Mouse (Mus musculus): ENCODE measurements around the gene Olfr628. TPM values are rescaled to one million over a fixed set of nuclear protein-coding genes. Genes with fewer than 3 reads are reported as not detected.

The Olfr628 gene
- polyA plus RNA-seq (2014; fragmentation: Illumina TruSeq; extraction: RNeasy Lipid Tissue Mini Kit (QIAGEN cat#74804); ENCODE audit: low read depth, low replicate concordance), result not detected

DNA sequence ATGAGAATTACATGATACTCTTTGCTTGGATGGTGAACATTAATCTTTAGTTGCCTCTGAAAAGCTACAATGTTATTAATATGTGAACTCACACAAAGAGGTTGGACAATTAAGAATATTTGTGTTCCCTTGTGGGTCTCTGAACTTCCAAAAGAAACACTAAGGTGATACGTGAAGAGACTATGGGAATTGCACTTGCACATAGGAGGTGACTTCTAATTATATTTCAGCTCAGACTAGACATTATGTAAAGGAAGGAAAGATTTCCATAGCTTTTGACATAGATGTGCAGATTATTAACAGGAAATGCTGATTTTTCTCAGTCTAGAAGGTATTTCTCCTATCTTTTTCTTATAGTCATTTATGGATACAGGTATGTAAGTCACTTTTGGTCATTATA lies at the start of gene Olfr628:
Gene Olfr628 (plus strand): TSS at position 301 of the 400 bp plus-strand sequence.

DNA sequence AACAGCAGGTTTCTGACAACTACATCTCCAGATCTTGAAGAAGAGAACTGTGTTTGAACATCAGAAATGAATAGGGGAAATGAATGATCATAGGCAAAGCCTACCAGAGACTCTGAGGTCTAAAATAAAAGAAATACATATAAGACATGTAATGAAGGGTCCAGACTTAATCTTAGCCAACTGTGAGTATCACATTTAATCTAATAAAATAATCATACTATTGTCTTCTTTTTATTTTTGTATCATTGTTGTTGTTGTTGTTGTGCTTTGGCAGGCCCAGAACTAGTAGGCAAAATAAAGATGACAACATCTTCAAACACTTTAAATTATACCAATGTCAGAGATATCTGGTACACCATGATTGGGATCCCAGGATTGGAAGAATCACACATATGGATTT lies 47.8 kb upstream of the Olfr628 start, which contains the start of gene Olfr625-ps1:
Gene Olfr625-ps1 (plus strand): TSS at position 301 of the 400 bp plus-strand sequence.

DNA sequence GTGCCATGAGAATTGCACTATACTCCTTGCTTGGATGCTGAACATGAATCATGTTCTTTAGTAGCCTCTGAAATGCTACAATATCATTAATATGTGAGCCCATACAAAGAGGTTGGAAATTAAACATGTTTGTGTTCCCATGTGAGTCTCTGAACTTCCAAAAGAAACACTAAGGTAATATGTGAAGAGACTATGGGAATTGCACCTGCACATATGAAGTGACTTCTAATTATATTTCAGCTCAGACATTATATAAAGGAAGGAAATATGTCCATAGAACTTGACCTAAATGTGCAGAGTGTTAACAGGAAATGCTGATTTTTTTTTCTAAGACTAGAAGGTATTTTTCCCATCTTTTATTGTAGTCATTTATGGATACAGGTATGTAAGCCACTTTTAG lies 15.8 kb upstream of the Olfr628 start, which contains the start of gene Olfr243:
Gene Olfr243 (plus strand): TSS at position 301 of the 400 bp plus-strand sequence.

DNA sequence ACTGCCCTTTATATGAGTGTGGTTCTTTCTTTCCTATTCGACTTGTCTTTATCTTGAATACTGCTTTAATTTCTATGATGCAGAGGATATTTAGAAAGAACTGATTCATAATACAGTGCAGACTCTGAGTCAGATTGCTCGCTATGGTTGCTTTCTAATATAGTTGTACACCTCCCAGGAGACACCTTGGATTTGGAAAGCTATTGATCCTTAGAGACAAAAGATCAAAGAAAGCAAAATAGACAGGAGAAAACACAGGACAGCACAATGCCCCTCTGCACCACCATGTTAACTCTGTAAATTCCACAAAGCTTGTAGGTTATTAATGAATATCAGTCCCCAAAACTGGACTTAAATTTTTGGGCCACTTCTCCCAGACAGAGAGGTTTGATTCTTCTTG lies 14.7 kb downstream of the Olfr628 start, which contains the start of gene Olfr629:
Gene Olfr629 (minus strand): TSS at position 101 of the 400 bp plus-strand sequence.

DNA sequence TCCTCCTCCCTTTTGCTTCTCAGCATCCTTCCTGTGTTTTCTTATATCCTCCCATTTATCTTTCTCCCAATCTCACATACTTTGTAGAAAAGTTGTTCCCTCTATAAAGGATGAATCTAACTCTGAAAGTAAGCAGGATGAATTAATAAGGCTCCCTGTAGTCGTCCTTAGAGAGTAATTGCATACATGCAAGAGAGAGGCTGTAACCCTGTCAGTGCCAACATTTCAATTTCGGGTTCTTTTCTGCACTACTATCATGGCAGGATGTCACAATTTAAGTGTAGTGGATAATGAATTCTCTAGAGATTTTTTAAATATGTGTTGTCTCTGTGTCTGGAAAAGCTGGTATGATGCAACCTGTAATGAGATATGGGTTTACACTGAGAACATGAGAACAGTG lies 27.1 kb downstream of the Olfr628 start, which contains the start of gene Olfr630:
Gene Olfr630 (minus strand): TSS at position 101 of the 400 bp plus-strand sequence.

DNA sequence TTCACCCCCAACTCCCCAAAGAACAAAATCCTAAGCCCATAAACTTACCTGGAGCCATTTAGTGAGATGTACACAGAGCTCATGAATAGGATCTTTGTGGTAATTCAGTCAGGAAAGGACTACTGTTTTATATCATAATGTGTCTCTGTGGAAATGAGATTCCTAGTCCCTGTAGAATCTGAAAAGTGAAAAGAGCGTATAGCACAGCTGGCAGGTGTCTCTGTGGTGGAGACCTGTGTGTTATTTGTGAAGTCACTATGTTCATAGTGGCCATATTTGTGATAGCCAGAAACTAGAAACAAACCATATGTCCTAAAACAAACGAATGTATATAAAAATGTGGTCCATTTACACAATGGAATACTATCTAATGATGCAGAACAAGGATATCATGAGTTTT lies 41.3 kb downstream of the Olfr628 start, which contains the start of gene Olfr69:
Gene Olfr69 (minus strand): TSS at position 101 of the 400 bp plus-strand sequence.

DNA sequence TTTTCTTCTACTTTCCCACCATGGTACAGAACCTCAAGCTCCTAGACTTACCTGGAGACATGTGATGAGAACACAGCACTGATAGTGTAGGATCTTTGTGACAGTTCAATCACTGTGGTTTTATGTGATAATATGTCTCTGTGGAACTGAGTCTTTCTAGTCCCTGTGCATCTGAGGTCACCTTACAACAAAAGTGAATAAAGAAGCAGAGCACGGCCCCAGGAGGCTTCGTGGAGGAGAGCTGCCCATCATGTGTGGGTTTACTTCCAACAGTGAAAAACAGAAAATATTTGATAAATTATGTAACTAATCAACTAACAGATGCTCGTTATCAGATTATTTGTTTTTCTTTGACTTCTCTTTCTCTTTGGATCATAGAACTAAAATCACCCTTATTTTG lies 49.4 kb downstream of the Olfr628 start, which contains the start of gene Olfr68:
Gene Olfr68 (minus strand): TSS at position 101 of the 400 bp plus-strand sequence.

Other genes with a start within 250 kb of the Olfr628 start
- gene Olfr609, start 232.3 kb upstream of the Olfr628 start, polyA plus RNA-seq (2014; fragmentation: Illumina TruSeq; extraction: RNeasy Lipid Tissue Mini Kit (QIAGEN cat#74804); ENCODE audit: low read depth, low replicate concordance), result not detected
- not detected for gene Olfr610, start 218.3 kb upstream of the Olfr628 start, polyA plus RNA-seq (2014; fragmentation: Illumina TruSeq; extraction: RNeasy Lipid Tissue Mini Kit (QIAGEN cat#74804); ENCODE audit: low read depth, low replicate concordance)
- gene Olfr611, start 209.5 kb upstream of the Olfr628 start, polyA plus RNA-seq (2014; fragmentation: Illumina TruSeq; extraction: RNeasy Lipid Tissue Mini Kit (QIAGEN cat#74804); ENCODE audit: low read depth, low replicate concordance), result not detected
- gene Olfr612, start 187.7 kb upstream of the Olfr628 start, polyA plus RNA-seq (2014; fragmentation: Illumina TruSeq; extraction: RNeasy Lipid Tissue Mini Kit (QIAGEN cat#74804); ENCODE audit: low read depth, low replicate concordance), result not detected
- gene Olfr613, start 182.3 kb upstream of the Olfr628 start, polyA plus RNA-seq (2014; fragmentation: Illumina TruSeq; extraction: RNeasy Lipid Tissue Mini Kit (QIAGEN cat#74804); ENCODE audit: low read depth, low replicate concordance), result not detected
- not detected for gene Olfr615, start 174.3 kb upstream of the Olfr628 start, polyA plus RNA-seq (2014; fragmentation: Illumina TruSeq; extraction: RNeasy Lipid Tissue Mini Kit (QIAGEN cat#74804); ENCODE audit: low read depth, low replicate concordance)
- not detected for gene Olfr616, start 161.2 kb upstream of the Olfr628 start, polyA plus RNA-seq (2014; fragmentation: Illumina TruSeq; extraction: RNeasy Lipid Tissue Mini Kit (QIAGEN cat#74804); ENCODE audit: low read depth, low replicate concordance)
- gene Olfr617, start 157.3 kb upstream of the Olfr628 start, polyA plus RNA-seq (2014; fragmentation: Illumina TruSeq; extraction: RNeasy Lipid Tissue Mini Kit (QIAGEN cat#74804); ENCODE audit: low read depth, low replicate concordance), result not detected
- not detected for gene Olfr618, start 140.3 kb upstream of the Olfr628 start, polyA plus RNA-seq (2014; fragmentation: Illumina TruSeq; extraction: RNeasy Lipid Tissue Mini Kit (QIAGEN cat#74804); ENCODE audit: low read depth, low replicate concordance)
- not detected for gene Olfr619, start 129.8 kb upstream of the Olfr628 start, polyA plus RNA-seq (2014; fragmentation: Illumina TruSeq; extraction: RNeasy Lipid Tissue Mini Kit (QIAGEN cat#74804); ENCODE audit: low read depth, low replicate concordance)
- not detected for gene Olfr620, start 117.8 kb upstream of the Olfr628 start, polyA plus RNA-seq (2014; fragmentation: Illumina TruSeq; extraction: RNeasy Lipid Tissue Mini Kit (QIAGEN cat#74804); ENCODE audit: low read depth, low replicate concordance)
- not detected for gene Olfr622, start 87.7 kb upstream of the Olfr628 start, polyA plus RNA-seq (2014; fragmentation: Illumina TruSeq; extraction: RNeasy Lipid Tissue Mini Kit (QIAGEN cat#74804); ENCODE audit: low read depth, low replicate concordance)
- gene Olfr623, start 66.7 kb upstream of the Olfr628 start, polyA plus RNA-seq (2014; fragmentation: Illumina TruSeq; extraction: RNeasy Lipid Tissue Mini Kit (QIAGEN cat#74804); ENCODE audit: low read depth, low replicate concordance), result not detected
- gene Olfr624, start 59.2 kb upstream of the Olfr628 start, polyA plus RNA-seq (2014; fragmentation: Illumina TruSeq; extraction: RNeasy Lipid Tissue Mini Kit (QIAGEN cat#74804); ENCODE audit: low read depth, low replicate concordance), result 0.11 TPM
- not detected for gene Olfr625-ps1, start 47.7 kb upstream of the Olfr628 start, polyA plus RNA-seq (2014; fragmentation: Illumina TruSeq; extraction: RNeasy Lipid Tissue Mini Kit (QIAGEN cat#74804); ENCODE audit: low read depth, low replicate concordance)
- not detected for gene Olfr243, start 15.7 kb upstream of the Olfr628 start, polyA plus RNA-seq (2014; fragmentation: Illumina TruSeq; extraction: RNeasy Lipid Tissue Mini Kit (QIAGEN cat#74804); ENCODE audit: low read depth, low replicate concordance)
- gene Olfr629, start 14.6 kb downstream of the Olfr628 start, polyA plus RNA-seq (2014; fragmentation: Illumina TruSeq; extraction: RNeasy Lipid Tissue Mini Kit (QIAGEN cat#74804); ENCODE audit: low read depth, low replicate concordance), result not detected
- gene Olfr630, start 27.0 kb downstream of the Olfr628 start, polyA plus RNA-seq (2014; fragmentation: Illumina TruSeq; extraction: RNeasy Lipid Tissue Mini Kit (QIAGEN cat#74804); ENCODE audit: low read depth, low replicate concordance), result not detected
- gene Olfr69, start 41.2 kb downstream of the Olfr628 start, polyA plus RNA-seq (2014; fragmentation: Illumina TruSeq; extraction: RNeasy Lipid Tissue Mini Kit (QIAGEN cat#74804); ENCODE audit: low read depth, low replicate concordance), result not detected
- gene Olfr68, start 49.3 kb downstream of the Olfr628 start, polyA plus RNA-seq (2014; fragmentation: Illumina TruSeq; extraction: RNeasy Lipid Tissue Mini Kit (QIAGEN cat#74804); ENCODE audit: low read depth, low replicate concordance), result not detected
- gene Olfr67, start 61.4 kb downstream of the Olfr628 start, polyA plus RNA-seq (2014; fragmentation: Illumina TruSeq; extraction: RNeasy Lipid Tissue Mini Kit (QIAGEN cat#74804); ENCODE audit: low read depth, low replicate concordance), result not detected
- 353 TPM for gene Hbb-bt, start 83.6 kb downstream of the Olfr628 start, polyA plus RNA-seq (2014; fragmentation: Illumina TruSeq; extraction: RNeasy Lipid Tissue Mini Kit (QIAGEN cat#74804); ENCODE audit: low read depth, low replicate concordance)
- gene Hbb-bs, start 97.7 kb downstream of the Olfr628 start, polyA plus RNA-seq (2014; fragmentation: Illumina TruSeq; extraction: RNeasy Lipid Tissue Mini Kit (QIAGEN cat#74804); ENCODE audit: low read depth, low replicate concordance), result 2,394 TPM
- gene Hbb-bh2, start 110.1 kb downstream of the Olfr628 start, polyA plus RNA-seq (2014; fragmentation: Illumina TruSeq; extraction: RNeasy Lipid Tissue Mini Kit (QIAGEN cat#74804); ENCODE audit: low read depth, low replicate concordance), result not detected
- not detected for gene Hbb-bh1, start 112.8 kb downstream of the Olfr628 start, polyA plus RNA-seq (2014; fragmentation: Illumina TruSeq; extraction: RNeasy Lipid Tissue Mini Kit (QIAGEN cat#74804); ENCODE audit: low read depth, low replicate concordance)
- not detected for gene Hbb-y, start 122.8 kb downstream of the Olfr628 start, polyA plus RNA-seq (2014; fragmentation: Illumina TruSeq; extraction: RNeasy Lipid Tissue Mini Kit (QIAGEN cat#74804); ENCODE audit: low read depth, low replicate concordance)
- gene Olfr66, start 155.9 kb downstream of the Olfr628 start, polyA plus RNA-seq (2014; fragmentation: Illumina TruSeq; extraction: RNeasy Lipid Tissue Mini Kit (QIAGEN cat#74804); ENCODE audit: low read depth, low replicate concordance), result not detected
- not detected for gene Olfr64, start 164.1 kb downstream of the Olfr628 start, polyA plus RNA-seq (2014; fragmentation: Illumina TruSeq; extraction: RNeasy Lipid Tissue Mini Kit (QIAGEN cat#74804); ENCODE audit: low read depth, low replicate concordance)
- gene Olfr65, start 173.1 kb downstream of the Olfr628 start, polyA plus RNA-seq (2014; fragmentation: Illumina TruSeq; extraction: RNeasy Lipid Tissue Mini Kit (QIAGEN cat#74804); ENCODE audit: low read depth, low replicate concordance), result not detected
- not detected for gene Olfr631, start 198.5 kb downstream of the Olfr628 start, polyA plus RNA-seq (2014; fragmentation: Illumina TruSeq; extraction: RNeasy Lipid Tissue Mini Kit (QIAGEN cat#74804); ENCODE audit: low read depth, low replicate concordance)
- not detected for gene Olfr632, start 204.0 kb downstream of the Olfr628 start, polyA plus RNA-seq (2014; fragmentation: Illumina TruSeq; extraction: RNeasy Lipid Tissue Mini Kit (QIAGEN cat#74804); ENCODE audit: low read depth, low replicate concordance)
- not detected for gene Olfr633, start 214.1 kb downstream of the Olfr628 start, polyA plus RNA-seq (2014; fragmentation: Illumina TruSeq; extraction: RNeasy Lipid Tissue Mini Kit (QIAGEN cat#74804); ENCODE audit: low read depth, low replicate concordance)
- not detected for gene Olfr635, start 240.8 kb downstream of the Olfr628 start, polyA plus RNA-seq (2014; fragmentation: Illumina TruSeq; extraction: RNeasy Lipid Tissue Mini Kit (QIAGEN cat#74804); ENCODE audit: low read depth, low replicate concordance)

Data from adipose tissue, adult 10 weeks (tissue).